Mouse (Mus musculus) spleen, adult 10 weeks (tissue): Measurements from ENCODE around the gene DXBay18. TPM values are rescaled to one million over a fixed set of nuclear protein-coding genes. Genes with fewer than 3 reads are reported as not detected.

ENCODE experiments used
- polyA plus RNA-seq: library from polyadenylated mRNA; stranded (reverse); fragments of 350-450 nt; fragmentation: Illumina TruSeq; extraction: RNeasy Lipid Tissue Mini Kit (QIAGEN cat#74804); gene quantifications from one replicate; pipeline ENCODE4 v1.2.3, GENCODE M21; 2015; ENCODE audit warnings: low replicate concordance; ENCODE audit not compliant: insufficient read depth

DXBay18 gene
- polyA plus RNA-seq: not detected

GRCm38 (mm10) chrX:73149350-73149749, at the start of gene DXBay18:
Gene DXBay18, minus strand, starts transcription at chrX:73149450.

GRCm38 (mm10) chrX:73191934-73192333, 42.7 kb upstream of the DXBay18 start, which contains the start of gene Xlr3b:
Gene Xlr3b, plus strand, starts transcription at chrX:73192207.

GRCm38 (mm10) chrX:73176889-73177288, 27.6 kb upstream of the DXBay18 start, which contains the start of gene Spin2d:
Gene Spin2d, minus strand, starts transcription at chrX:73176989.

GRCm38 (mm10) chrX:73148496-73148895, 754 bp downstream of the DXBay18 start, which contains the start of gene Xlr5b:
Gene Xlr5b, plus strand, starts transcription at chrX:73148796.

GRCm38 (mm10) chrX:73116747-73117146, 32.5 kb downstream of the DXBay18 start, which contains the start of gene Gm14685:
Gene Gm14685, plus strand, starts transcription at chrX:73117047.

GRCm38 (mm10) chrX:73096941-73097508, 52.2 kb downstream of the DXBay18 start, which contains the start of gene Xlr3a:
Gene Xlr3a, minus strand, starts transcription at chrX:73097095.

Other genes starting within 250 kb of the DXBay18 start
- 105 TPM for gene Cetn2, start 231.0 kb downstream of the DXBay18 start, polyA plus RNA-seq
- gene Nsdhl, start 230.9 kb downstream of the DXBay18 start, polyA plus RNA-seq: 21.9 TPM
- gene Zfp185, start 162.1 kb downstream of the DXBay18 start, polyA plus RNA-seq: 1.0 TPM
- gene Pnma5, start 112.3 kb downstream of the DXBay18 start, polyA plus RNA-seq: not detected
- not detected for gene Pnma3, start 84.7 kb downstream of the DXBay18 start, polyA plus RNA-seq
- 44.1 TPM for gene Xlr4a, start 67.0 kb downstream of the DXBay18 start, polyA plus RNA-seq
- gene Xlr3a, start 52.4 kb downstream of the DXBay18 start, polyA plus RNA-seq: 0.55 TPM
- not detected for gene Gm14685, start 32.4 kb downstream of the DXBay18 start, polyA plus RNA-seq
- gene Xlr5b, start 654 bp downstream of the DXBay18 start, polyA plus RNA-seq: not detected
- not detected for gene Spin2d, start 27.5 kb upstream of the DXBay18 start, polyA plus RNA-seq
- gene Xlr3b, start 42.8 kb upstream of the DXBay18 start, polyA plus RNA-seq: 15.7 TPM
- gene Xlr4b, start 64.9 kb upstream of the DXBay18 start, polyA plus RNA-seq: 72.3 TPM
- gene F8a, start 78.8 kb upstream of the DXBay18 start, polyA plus RNA-seq: 4.5 TPM
- 33.7 TPM for gene Xlr4c, start 93.7 kb upstream of the DXBay18 start, polyA plus RNA-seq
- gene Xlr3c, start 115.9 kb upstream of the DXBay18 start, polyA plus RNA-seq: not detected
- gene Xlr5a, start 143.5 kb upstream of the DXBay18 start, polyA plus RNA-seq: not detected
- not detected for gene Xlr5c, start 143.5 kb upstream of the DXBay18 start, polyA plus RNA-seq
- gene Gm45015, start 187.4 kb upstream of the DXBay18 start, polyA plus RNA-seq: not detected
- gene Zfp275, start 193.2 kb upstream of the DXBay18 start, polyA plus RNA-seq: 29.0 TPM
- gene Gm18336, start 249.3 kb upstream of the DXBay18 start, polyA plus RNA-seq: not detected